Mouse (Mus musculus) forebrain, embryonic 14.5 days (tissue): ENCODE data around the gene Nup107. TPM values are rescaled to one million over a fixed set of nuclear protein-coding genes. Genes with fewer than 3 reads are reported as not detected.

ENCODE experiments used
- ATAC-seq: fragments of 200-750 bp; cut with Nextera tagmentation; 2 replicates; pipeline ENCODE4 v1.8.0; 2017; ENCODE audit warnings: mild to moderate bottlenecking, moderate library complexity
- DNase-seq: peaks from one replicate; pipeline ENCODE4 v3.0.0-alpha.2; 2015; ENCODE audit warnings: low spot score
- H3K27ac ChIP-seq: fragments of 300-500 bp; sonication (generic); 2 replicates; pipeline ENCODE4 v1.5.1; 2014; ENCODE audit warnings: low read depth, mild to moderate bottlenecking, control low read depth, low read length, moderate library complexity
- H3K27me3 ChIP-seq: fragments of 300-500 bp; sonication (generic); replicated peaks from 2 replicates; pipeline ENCODE4 v1.6.1; 2014; ENCODE audit warnings: low read length, control low read depth, mixed read lengths; ENCODE audit not compliant: control insufficient read depth, insufficient read depth
- H3K36me3 ChIP-seq: fragments of 300-500 bp; sonication (generic); 2 replicates; pipeline ENCODE4 v1.6.1; 2014; ENCODE audit warnings: low read length, control low read depth; ENCODE audit not compliant: control insufficient read depth, insufficient read depth
- H3K4me1 ChIP-seq: fragments of 300-500 bp; sonication (generic); 2 replicates; pipeline ENCODE4 v1.6.1; 2014; ENCODE audit warnings: antibody characterized with exemption, low read length, control low read depth; ENCODE audit not compliant: control insufficient read depth, insufficient read depth
- H3K4me2 ChIP-seq: fragments of 300-500 bp; sonication (generic); 2 replicates; pipeline ENCODE4 v1.6.1; 2014; ENCODE audit warnings: mild to moderate bottlenecking, control low read depth, low read length
- H3K4me3 ChIP-seq: fragments of 300-500 bp; sonication (generic); 2 replicates; pipeline ENCODE4 v1.5.1; 2014; ENCODE audit warnings: low read depth, low read length, control low read depth
- H3K9ac ChIP-seq: fragments of 300-500 bp; sonication (generic); 2 replicates; pipeline ENCODE4 v1.6.1; 2014; ENCODE audit warnings: mild to moderate bottlenecking, low read length, control low read depth, moderate library complexity
- H3K9me3 ChIP-seq: fragments of 300-500 bp; sonication (generic); replicated peaks from 2 replicates; pipeline ENCODE4 v1.6.1; 2016; ENCODE audit warnings: low read length, control low read depth, mixed read lengths; ENCODE audit not compliant: control insufficient read depth
- WGBS: fragments of 180-500 bp; shearing (Covaris S2); extraction: QIAGEN DNeasy Blood & Tissue Kit; methylation state at CpG from one replicate; pipeline ENCODE4 v1.1.7; 2014; 5-methylcytosine and 5-hydroxymethylcytosine counted together
- polyA plus RNA-seq: library from polyadenylated mRNA; unstranded; fragments of >200 nt; fragmentation: Nextera tagmentation; extraction: Ambion mirVana; gene quantifications from 2 replicates; pipeline ENCODE4 v1.2.1, GENCODE M21; 2014

Nup107 gene
- polyA plus RNA-seq, 1 experiment from 2014 or later = 68.7 TPM

DNA sequence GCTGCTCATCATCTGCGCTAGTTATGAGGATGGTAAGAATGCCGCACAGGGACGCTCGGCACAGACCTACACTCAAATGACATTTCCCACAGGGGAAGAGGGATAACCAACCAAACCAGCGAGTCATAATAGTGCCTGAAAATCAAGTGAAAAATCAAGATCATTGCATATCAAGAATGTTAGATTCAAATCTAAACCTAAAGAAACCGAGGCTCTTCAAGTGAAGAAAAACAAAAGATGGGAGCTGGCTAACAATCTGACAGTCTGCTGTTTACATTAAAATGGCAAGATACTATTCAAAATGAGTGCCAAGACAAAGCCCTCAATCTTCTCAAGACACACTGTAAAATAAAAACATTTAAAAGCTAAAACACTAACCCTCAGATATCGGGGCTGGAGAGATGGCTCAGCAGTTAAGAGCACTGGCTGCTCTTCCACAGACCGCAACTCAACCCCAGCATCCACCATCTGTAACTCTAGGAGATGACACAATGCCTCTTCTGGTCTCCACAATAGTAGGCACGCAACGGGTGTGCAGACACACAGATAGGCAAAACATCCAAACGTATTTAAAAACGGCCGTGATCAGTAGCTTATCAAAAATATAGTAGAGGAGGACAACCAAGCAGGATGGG, 8.6 kb downstream of the Nup107 start:
- no peak for ATAC-seq
- H3K4me2 ChIP-seq = no peak overlapping the region
- no peaks in the 10 kb centered on the region for H3K9me3 ChIP-seq
- DNase-seq = no peak
- H3K4me1 ChIP-seq = no peaks in the 10 kb centered on the region
- H3K27ac ChIP-seq = no peak overlapping the region
- 95% methylated on average over 13 of the region's 13 CpGs for WGBS
- no peaks in the 10 kb centered on the region for H3K27me3 ChIP-seq
- no peak overlapping the region for H3K4me3 ChIP-seq
- H3K36me3 ChIP-seq = peaks cover 82% of the 10 kb centered on the region
- H3K9ac ChIP-seq = no peak overlapping the region

DNA sequence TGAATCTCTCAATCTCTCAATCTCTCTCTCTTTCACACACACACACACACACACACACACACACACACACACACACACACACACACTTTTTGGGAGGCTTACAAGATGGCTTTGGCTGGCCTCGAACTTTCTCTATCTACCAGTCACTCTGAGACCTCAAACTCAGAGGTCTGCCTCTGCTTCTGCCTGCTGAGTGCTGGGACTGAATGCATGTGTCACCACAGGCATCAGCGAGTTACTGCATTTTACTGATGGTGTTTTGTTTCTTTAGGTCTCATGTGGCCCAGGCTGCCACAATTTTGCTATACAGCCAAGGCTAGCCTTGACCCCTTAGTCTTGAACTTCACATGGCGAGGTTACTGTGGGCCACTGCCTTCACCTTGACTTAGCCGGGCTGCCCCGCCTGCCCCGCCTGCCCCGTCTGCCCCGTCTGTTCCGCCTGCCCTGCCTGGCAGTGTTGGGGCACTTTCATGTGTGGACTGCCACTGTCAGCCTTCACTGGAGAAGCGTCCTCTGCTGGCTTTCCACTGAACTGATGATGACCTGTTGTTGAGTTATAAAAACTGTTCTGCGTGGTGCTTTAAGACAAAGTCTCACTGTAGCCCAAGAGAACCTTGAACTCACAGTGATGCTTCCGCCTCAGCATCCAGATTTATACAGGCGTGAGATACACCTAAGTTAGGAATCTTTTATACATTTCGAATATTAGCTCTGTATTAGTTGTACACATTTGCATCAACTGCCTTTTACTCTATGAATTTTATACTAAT, 9.8 kb downstream of the Nup107 start:
- no peak for DNase-seq
- H3K9ac ChIP-seq = no peak overlapping the region
- H3K4me2 ChIP-seq = no peak overlapping the region
- no peak overlapping the region for H3K27ac ChIP-seq
- no peaks in the 10 kb centered on the region for H3K9me3 ChIP-seq
- 92% methylated on average over 14 of the region's 14 CpGs for WGBS
- no peaks in the 10 kb centered on the region for H3K4me1 ChIP-seq
- no peak overlapping the region for H3K4me3 ChIP-seq
- ATAC-seq = no peak
- peaks cover 90% of the 10 kb centered on the region for H3K36me3 ChIP-seq
- H3K27me3 ChIP-seq = no peaks in the 10 kb centered on the region

- H3K27me3 ChIP-seq = no peaks in the 10 kb centered on the region
- no peak overlapping the region for H3K4me3 ChIP-seq
- peaks cover 88% of the 10 kb centered on the region for H3K36me3 ChIP-seq
- WGBS = 92% methylated on average over 2 of the region's 2 CpGs
- H3K9me3 ChIP-seq = no peaks in the 10 kb centered on the region
- no peaks in the 10 kb centered on the region for H3K4me1 ChIP-seq
- no peak overlapping the region for H3K9ac ChIP-seq
- no peak overlapping the region for H3K4me2 ChIP-seq
- no peak overlapping the region for H3K27ac ChIP-seq
- no peak for ATAC-seq
- DNase-seq = no peak
Measured at GRCm38 (mm10) chr10:117782056-117782455, 10.4 kb downstream of the Nup107 start.

DNA sequence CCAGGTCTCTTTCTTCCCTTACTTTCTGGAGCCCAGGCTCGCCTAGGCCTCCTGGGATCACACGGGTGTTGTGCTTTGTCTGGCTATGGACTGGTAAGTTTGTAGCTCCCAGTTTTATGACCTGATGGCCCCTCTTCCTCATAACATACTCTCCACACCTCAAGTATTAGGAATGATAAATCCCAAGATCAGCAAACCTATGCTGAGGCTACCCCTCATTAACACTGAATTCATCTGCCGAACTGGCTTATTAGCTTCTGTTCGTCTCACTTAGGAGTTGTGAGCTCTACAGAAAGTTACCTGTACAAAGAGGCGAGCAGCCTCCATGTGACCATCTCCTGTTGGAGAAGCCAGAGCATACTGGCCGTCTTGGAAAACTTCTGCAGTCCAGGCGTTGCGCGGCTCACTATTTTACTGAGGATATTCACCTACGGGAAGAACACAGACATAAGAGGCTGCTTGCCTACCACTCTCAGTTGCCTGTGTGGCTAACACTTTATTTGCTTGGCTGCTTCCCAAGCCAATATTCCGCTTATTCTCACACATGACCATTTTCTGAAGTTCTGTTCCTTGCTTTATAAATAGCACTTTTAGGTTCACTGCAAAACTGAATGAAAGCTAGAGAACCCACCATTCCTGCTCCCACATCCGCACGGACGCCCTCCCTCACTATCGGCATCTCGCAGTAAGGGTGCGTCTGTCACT, 11.3 kb downstream of the Nup107 start:
- Histone ChIP-seq H3K27me3 (no peaks in the 10 kb centered on the region), H3K4me1 (no peaks in the 10 kb centered on the region), H3K9me3 (no peaks in the 10 kb centered on the region), H3K4me2 (no peak overlapping the region), H3K36me3 (peaks cover 87% of the 10 kb centered on the region), H3K4me3 (no peak overlapping the region), H3K27ac (no peak overlapping the region), H3K9ac (no peak overlapping the region)
- DNase-seq (no peak), ATAC-seq (no peak)
- WGBS = 96% methylated on average over 17 of the region's 17 CpGs

- Histone ChIP-seq H3K4me3 (no peak overlapping the region), H3K9me3 (no peaks in the 10 kb centered on the region), H3K27me3 (no peaks in the 10 kb centered on the region), H3K4me2 (no peak overlapping the region), H3K9ac (no peak overlapping the region), H3K36me3 (peaks cover 87% of the 10 kb centered on the region), H3K27ac (no peak overlapping the region), H3K4me1 (no peaks in the 10 kb centered on the region)
- WGBS = 94% methylated on average over 6 of the region's 6 CpGs
- DNase-seq (no peak), ATAC-seq (no peak)
Measured at GRCm38 (mm10) chr10:117780306-117780911, 12.1 kb downstream of the Nup107 start.

DNA sequence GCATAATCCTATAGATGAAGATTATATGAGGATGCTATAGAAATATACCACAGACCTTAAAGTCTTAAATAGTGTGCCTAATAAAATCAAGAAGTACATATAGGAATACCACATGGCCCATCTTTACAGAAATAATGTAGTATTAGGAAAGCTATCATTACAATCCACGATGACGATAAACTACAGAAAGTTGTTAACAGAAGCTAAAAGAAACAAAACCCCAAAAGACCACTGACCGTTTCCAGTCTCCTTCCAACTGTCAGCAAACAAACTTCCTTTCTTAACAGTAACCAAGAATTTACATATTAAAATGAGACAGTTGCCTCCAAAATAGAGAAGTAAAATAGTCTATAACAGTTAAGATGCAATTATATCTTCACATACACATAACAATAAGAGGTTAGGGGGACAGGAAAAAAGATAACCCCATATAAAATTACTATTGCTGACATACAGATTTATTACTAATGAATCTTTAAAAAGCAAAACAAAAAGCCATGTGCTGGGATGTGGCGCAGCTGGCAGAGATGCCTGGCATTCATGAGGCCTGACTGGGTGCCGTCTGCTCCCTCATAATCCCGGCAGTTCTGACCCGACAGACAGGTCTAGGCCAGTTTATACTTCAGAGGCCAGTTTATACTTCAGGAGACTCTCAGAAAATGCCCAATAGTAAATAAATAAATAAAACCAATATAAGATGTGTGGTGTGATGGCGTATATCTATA, 12.8 kb downstream of the Nup107 start:
- Histone ChIP-seq H3K4me1 (no peaks in the 10 kb centered on the region), H3K9ac (no peak overlapping the region), H3K4me2 (no peak overlapping the region), H3K27me3 (no peaks in the 10 kb centered on the region), H3K4me3 (no peak overlapping the region), H3K9me3 (no peaks in the 10 kb centered on the region), H3K27ac (no peak overlapping the region), H3K36me3 (peaks cover 87% of the 10 kb centered on the region)
- DNase-seq (no peak), ATAC-seq (no peak)
- WGBS = 91% methylated on average over 8 of the region's 8 CpGs

DNA sequence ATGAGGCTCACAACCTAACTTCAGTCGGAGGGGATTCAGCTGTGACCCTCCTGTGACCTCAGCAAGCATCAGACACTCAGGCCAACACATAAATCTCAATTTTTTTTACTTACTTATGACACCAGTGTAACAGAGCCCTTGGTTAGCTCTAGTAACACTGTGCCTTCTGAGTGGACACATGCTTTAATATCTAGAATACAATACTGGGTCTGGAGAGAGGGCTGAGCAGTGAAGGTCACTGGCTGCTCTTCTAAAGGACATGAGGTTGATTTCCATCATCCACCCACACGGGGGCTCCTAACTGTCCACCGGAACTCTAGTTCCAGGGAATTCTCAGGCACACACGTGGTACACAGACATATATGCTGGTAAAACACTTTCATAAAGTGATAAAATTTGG, 13.6 kb downstream of the Nup107 start:
- Histone ChIP-seq H3K27ac (no peak overlapping the region), H3K27me3 (no peaks in the 10 kb centered on the region), H3K9ac (no peak overlapping the region), H3K9me3 (no peaks in the 10 kb centered on the region), H3K4me3 (no peak overlapping the region), H3K36me3 (peaks cover 87% of the 10 kb centered on the region), H3K4me1 (no peaks in the 10 kb centered on the region), H3K4me2 (no peak overlapping the region)
- ATAC-seq (no peak), DNase-seq (no peak)
- 94% methylated on average over 4 of the region's 4 CpGs for WGBS

DNA sequence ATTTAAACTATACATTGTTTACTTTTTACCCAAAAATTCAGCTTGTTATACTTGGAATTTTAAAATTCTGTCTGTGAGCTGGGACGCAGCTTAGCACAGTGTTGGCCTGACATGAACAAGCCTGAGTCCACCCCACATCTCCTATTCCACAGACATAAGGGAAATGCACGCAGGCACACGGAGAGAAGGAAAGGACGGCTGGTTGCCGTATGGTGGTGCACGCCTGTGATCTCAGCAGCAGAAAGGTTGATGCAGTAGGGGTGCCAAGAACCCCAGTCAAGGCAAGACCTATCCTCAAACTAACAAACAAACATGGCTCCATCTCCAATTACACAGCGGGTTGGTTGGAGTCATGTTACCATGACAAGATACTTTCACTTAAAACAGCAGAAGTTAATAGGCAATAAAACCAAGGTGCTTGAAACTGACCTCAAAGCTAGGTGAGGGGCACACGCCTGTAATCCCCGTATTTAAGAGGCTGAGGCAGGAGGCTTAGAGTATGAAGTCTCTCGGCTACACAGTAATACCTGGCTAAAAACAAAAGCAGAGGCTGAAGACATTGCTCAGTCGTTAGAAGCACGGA, 14.1 kb downstream of the Nup107 start:
- Histone ChIP-seq H3K27ac (no peak overlapping the region), H3K36me3 (peaks cover 88% of the 10 kb centered on the region), H3K4me1 (no peaks in the 10 kb centered on the region), H3K9me3 (no peaks in the 10 kb centered on the region), H3K4me2 (no peak overlapping the region), H3K27me3 (no peaks in the 10 kb centered on the region), H3K4me3 (no peak overlapping the region), H3K9ac (no peak overlapping the region)
- ATAC-seq (no peak), DNase-seq (no peak)
- WGBS = 93% methylated on average over 12 of the region's 12 CpGs
